Mouse (Mus musculus) heart, embryonic 15.5 days (tissue): ENCODE results near the gene Dad1. TPM values are rescaled to one million over a fixed set of nuclear protein-coding genes. Genes with fewer than 3 reads are reported as not detected.

ENCODE experiments used
- ATAC-seq: fragments of 200-750 bp; cut with Nextera tagmentation; replicated peaks from 2 replicates; pipeline ENCODE4 v1.8.0; 2017; ENCODE audit warnings: low read depth, moderate TSS enrichment; ENCODE audit not compliant: insufficient number of reproducible peaks, insufficient read depth, low FRiP score
- H3K27ac ChIP-seq: fragments of 300-500 bp; sonication (generic); 2 replicates; pipeline ENCODE4 v1.5.1; 2015; ENCODE audit warnings: mild to moderate bottlenecking, inconsistent platforms
- H3K27me3 ChIP-seq: fragments of 300-500 bp; sonication (generic); 2 replicates; pipeline ENCODE4 v1.6.1; 2015; ENCODE audit warnings: inconsistent platforms
- H3K36me3 ChIP-seq: fragments of 300-500 bp; sonication (generic); 2 replicates; pipeline ENCODE4 v1.6.1; 2015; ENCODE audit warnings: mild to moderate bottlenecking, inconsistent platforms
- H3K4me1 ChIP-seq: fragments of 300-500 bp; sonication (generic); replicated peaks from 2 replicates; pipeline ENCODE4 v1.6.1; 2015; ENCODE audit warnings: inconsistent platforms
- H3K4me2 ChIP-seq: fragments of 300-500 bp; sonication (generic); 2 replicates; pipeline ENCODE4 v1.6.1; 2015; ENCODE audit warnings: inconsistent platforms, mild to moderate bottlenecking, moderate library complexity
- H3K4me3 ChIP-seq: fragments of 300-500 bp; sonication (generic); 2 replicates; pipeline ENCODE4 v1.5.1; 2015; ENCODE audit warnings: mild to moderate bottlenecking, inconsistent platforms
- H3K9ac ChIP-seq: fragments of 300-500 bp; sonication (generic); 2 replicates; pipeline ENCODE4 v1.6.1; 2015; ENCODE audit warnings: mild to moderate bottlenecking, inconsistent platforms
- H3K9me3 ChIP-seq: fragments of 300-500 bp; sonication (generic); replicated peaks from 2 replicates; pipeline ENCODE4 v1.6.1; 2016; ENCODE audit warnings: inconsistent platforms
- WGBS: fragments of 180-500 bp; shearing (Covaris S2); methylation state at CpG from one replicate; pipeline ENCODE4 v1.1.7; 2015; ENCODE audit warnings: mixed read lengths; 5-methylcytosine and 5-hydroxymethylcytosine counted together
- polyA plus RNA-seq: library from polyadenylated mRNA; unstranded; fragments of >200 nt; fragmentation: Nextera tagmentation; extraction: Ambion mirVana; gene quantifications from 2 replicates; pipeline ENCODE4 v1.2.1, GENCODE M21; 2015

The Dad1 gene
- polyA plus RNA-seq, 1 experiment from 2014 or later = 362 TPM

DNA sequence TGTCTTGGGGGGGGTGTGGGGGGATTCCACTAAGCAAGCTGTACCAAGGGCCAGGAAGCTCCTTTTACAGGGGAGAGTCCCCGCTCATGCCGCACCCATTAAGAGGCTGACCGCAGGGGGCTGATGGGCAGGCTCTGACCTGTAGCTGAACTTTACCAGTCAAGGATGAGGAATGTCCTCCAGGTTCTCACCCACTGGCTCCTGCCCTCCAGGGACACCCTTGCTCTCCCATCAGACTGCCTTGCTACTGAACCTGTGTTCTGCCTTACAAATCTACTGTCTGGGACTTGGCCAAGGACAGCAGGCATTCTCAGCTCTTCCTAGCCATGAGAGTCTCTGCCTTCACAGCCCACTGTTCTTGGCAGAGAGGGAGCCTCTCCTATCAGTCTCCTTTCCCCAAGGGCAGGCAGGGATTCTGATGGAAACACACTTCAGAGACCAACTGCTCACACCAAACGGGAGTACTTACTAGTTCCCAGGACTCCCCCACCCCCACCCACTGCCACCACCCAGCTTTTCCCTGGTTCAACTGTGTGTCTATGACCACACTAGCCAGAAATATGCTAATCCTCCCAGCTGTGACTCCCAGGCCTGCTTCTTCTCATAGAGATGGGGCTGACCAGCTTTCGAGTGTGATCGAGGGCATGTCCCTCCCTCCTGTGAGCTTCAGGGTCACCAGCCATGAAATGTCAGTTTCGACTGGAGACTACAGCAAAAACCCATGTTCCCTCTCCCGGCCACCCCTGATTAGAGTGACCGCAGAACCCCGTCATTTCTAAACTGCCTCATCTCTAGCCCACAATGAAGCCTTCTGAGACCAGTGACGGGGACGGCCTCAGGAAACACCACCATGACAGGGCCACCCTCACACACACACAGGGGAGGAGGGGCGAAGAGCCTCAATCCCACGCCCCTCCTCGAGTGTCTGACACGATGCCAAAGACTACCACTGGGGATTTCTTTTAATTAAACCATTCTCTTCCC lies 29.1 kb downstream of the Dad1 start:
- no peaks in the 10 kb centered on the region for H3K36me3 ChIP-seq
- 0 out of 2 replicates have a peak overlapping the region, but pooled peaks have one; percentile 15 for H3K4me2 ChIP-seq
- peak overlapping the region; percentile 10; the same call in 1 of the 2 replicates for H3K9ac ChIP-seq
- no peak overlapping the region for H3K4me3 ChIP-seq
- no peak; the same call in 1 of the 2 replicates for ATAC-seq
- no peaks in the 10 kb centered on the region for H3K27me3 ChIP-seq
- 41% methylated on average over 16 of the region's 16 CpGs for WGBS
- peak overlapping the region; percentile 73 for H3K27ac ChIP-seq
- H3K4me1 ChIP-seq = peaks cover 33% of the 10 kb centered on the region
- no peaks in the 10 kb centered on the region for H3K9me3 ChIP-seq

DNA sequence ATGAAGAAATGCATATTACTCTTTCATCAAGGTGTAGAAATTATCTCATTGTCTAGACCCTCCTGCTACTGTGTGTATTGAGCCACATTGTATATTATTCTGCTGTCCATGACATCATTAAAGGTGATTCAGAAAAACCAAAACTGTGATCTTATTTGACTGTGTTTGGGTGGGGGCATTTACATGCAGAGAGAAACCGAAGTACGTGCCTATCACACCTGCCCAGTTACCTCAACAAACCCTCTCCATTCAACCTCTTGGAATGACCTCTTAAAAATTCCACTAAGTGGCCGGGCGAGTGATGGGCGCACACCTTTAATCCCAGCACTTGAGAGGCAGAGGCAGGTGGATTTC lies 29.9 kb downstream of the Dad1 start:
- Histone ChIP-seq H3K27ac (no peak overlapping the region), H3K4me1 (peaks cover 30% of the 10 kb centered on the region), H3K9ac (no peak overlapping the region), H3K27me3 (no peaks in the 10 kb centered on the region), H3K4me2 (no peak overlapping the region), H3K9me3 (no peaks in the 10 kb centered on the region), H3K36me3 (no peaks in the 10 kb centered on the region), H3K4me3 (no peak overlapping the region)
- 83% methylated on average over 5 of the region's 5 CpGs for WGBS
- ATAC-seq = no peak

DNA sequence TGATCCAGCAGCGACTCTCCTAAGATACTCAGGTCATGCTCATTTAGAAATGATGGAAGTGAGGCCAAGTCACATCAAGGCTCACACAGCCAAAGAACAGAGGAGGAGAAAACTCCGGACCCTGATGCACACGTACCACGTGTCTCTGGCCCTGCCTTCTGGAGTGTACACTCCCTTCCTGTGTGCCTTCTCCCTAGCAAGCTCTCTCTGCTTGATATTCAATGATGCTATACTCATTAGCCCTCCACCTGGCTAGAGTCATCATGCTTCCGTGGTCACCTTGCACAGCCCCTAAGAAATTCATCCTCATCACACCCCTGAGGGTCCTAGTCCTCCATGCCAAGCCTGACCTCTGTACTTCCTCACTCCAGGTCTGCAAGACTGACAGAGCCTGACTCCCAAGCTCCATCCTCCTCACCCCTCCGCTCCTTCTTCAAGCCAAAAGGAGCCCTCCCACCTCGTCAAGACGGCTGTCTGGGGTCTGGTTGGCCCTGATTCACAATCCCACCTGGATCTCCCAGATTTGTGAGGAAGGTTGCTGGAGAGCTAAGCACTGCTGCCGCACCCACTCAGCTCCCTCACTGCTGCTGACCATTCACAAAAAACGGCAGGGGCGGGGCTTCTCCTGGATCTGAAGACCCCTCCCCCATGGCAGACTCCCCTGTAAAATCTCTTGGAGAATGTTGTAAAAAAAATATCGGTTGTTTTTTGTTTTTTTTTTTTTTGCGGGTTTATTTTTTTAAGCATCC lies 30.4 kb downstream of the Dad1 start:
- ATAC-seq = no peak
- no peak overlapping the region for H3K4me2 ChIP-seq
- no peak overlapping the region for H3K9ac ChIP-seq
- H3K27me3 ChIP-seq = no peaks in the 10 kb centered on the region
- 64% methylated on average over 13 of the region's 13 CpGs for WGBS
- peaks cover 24% of the 10 kb centered on the region for H3K4me1 ChIP-seq
- H3K36me3 ChIP-seq = no peaks in the 10 kb centered on the region
- no peak overlapping the region for H3K4me3 ChIP-seq
- H3K27ac ChIP-seq = no peak overlapping the region
- H3K9me3 ChIP-seq = no peaks in the 10 kb centered on the region

DNA sequence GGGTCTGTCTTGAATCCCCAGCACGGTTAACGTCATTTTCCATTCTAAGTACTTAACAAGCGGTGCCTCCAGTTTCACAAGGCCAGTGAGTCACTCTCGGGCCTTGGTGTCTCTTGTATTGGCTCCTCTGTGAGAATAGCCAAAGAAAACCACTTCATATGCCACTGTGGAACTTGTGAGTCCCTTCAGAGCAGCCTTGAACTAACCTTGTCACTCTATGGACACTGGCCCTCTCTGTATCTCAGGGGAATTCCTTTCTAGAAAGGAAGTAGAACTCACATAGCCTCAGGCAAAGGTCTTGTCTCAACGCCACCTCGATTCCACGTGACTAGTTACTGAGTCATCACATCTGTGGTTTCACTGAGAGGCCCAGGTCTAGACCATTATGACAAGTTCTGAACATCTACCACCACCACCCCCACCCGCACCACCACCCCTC lies 31.6 kb downstream of the Dad1 start:
- Histone ChIP-seq H3K4me3 (no peak overlapping the region), H3K9ac (no peak overlapping the region), H3K27ac (no peak overlapping the region), H3K9me3 (no peaks in the 10 kb centered on the region), H3K27me3 (no peaks in the 10 kb centered on the region), H3K4me2 (no peak overlapping the region), H3K36me3 (no peaks in the 10 kb centered on the region), H3K4me1 (peaks cover 16% of the 10 kb centered on the region)
- ATAC-seq = no peak
- 73% methylated on average over 8 of the region's 8 CpGs for WGBS

DNA sequence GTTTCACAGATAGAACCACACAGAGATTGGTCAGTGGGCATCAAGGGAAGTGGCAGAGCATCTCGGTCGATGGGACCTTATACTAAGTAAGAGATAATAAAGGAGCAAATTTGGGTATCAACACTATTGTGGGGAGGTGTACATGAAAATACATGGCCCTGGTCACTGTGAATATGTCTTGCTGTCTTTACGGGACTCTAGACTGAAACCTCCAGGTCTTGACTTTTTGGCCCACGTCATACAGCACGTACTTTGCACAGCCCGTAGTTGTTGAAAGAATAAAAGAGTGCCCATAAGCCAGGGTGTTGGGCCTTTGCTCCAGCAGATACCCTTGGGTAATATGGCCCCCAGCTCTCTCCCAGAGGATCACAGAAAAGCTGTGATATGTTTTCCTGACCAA lies 32.3 kb downstream of the Dad1 start:
- Histone ChIP-seq H3K4me2 (no peak overlapping the region), H3K4me3 (no peak overlapping the region), H3K9me3 (no peaks in the 10 kb centered on the region), H3K9ac (no peak overlapping the region), H3K4me1 (peaks cover 11% of the 10 kb centered on the region), H3K27me3 (no peaks in the 10 kb centered on the region), H3K27ac (no peak overlapping the region), H3K36me3 (no peaks in the 10 kb centered on the region)
- ATAC-seq = no peak
- WGBS = 92% methylated on average over 6 of the region's 6 CpGs

DNA sequence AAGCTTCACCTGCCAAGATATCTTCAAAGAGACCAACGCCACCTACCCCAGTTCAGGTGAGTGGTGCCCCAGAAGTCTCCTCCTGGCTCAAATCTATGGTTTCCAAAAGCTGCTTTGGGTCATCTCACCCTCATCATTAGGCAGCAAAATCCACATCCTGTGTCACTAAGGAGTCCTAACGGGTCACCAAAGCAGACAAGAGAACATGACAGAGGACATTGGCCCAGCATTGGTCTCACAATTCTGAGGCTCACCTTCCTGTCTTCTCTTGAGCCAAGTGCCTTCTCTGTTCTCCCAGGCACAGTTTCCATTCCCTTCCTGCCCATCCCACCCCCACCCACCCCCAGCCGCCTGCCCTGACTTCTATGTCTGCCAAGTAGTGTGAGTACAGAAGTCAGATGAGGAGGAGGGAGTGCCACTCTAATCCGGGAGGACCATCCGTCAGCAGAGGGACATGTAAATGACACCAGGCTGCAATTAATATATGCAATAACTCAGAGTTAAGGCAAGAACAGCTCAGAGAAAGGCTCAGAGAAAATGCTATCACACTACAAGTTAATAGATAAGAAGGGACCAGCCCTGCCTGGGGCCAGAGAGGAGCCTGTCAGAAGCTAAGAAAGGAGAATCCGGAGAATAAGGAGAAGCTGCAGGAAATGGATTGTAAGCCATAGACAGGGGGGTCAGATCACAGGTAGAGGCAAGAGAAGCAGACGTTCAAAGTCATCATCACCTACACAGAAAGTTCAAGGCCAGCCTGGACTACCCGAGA lies 33.0 kb downstream of the Dad1 start:
- no peak overlapping the region for H3K27ac ChIP-seq
- no peaks in the 10 kb centered on the region for H3K27me3 ChIP-seq
- no peak for ATAC-seq
- no peaks in the 10 kb centered on the region for H3K9me3 ChIP-seq
- H3K4me2 ChIP-seq = no peak overlapping the region
- WGBS = 52% methylated on average over 8 of the region's 8 CpGs
- peaks cover 11% of the 10 kb centered on the region for H3K4me1 ChIP-seq
- no peaks in the 10 kb centered on the region for H3K36me3 ChIP-seq
- no peak overlapping the region for H3K9ac ChIP-seq
- no peak overlapping the region for H3K4me3 ChIP-seq

DNA sequence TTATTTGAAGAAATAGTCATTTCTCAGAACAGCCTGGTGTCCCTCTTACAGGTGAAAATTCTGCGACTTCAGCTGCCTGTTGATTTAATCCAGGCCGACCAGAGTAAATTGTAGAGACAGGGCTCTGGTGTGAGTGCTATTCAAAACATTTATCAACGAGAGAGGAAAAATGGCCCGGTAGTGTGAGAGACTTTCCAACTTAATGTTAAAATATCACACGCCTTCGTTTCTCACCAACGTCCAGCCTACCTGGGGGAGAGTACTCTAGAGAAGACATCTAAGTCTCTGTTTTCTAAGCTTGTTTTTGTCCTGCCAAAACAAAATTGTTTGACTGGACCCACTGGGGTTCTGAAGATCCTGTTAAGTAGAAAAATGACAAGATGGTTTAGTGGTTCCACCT lies 34.1 kb downstream of the Dad1 start:
- 68% methylated on average over 7 of the region's 7 CpGs for WGBS
- no peaks in the 10 kb centered on the region for H3K36me3 ChIP-seq
- H3K27me3 ChIP-seq = no peaks in the 10 kb centered on the region
- no peaks in the 10 kb centered on the region for H3K9me3 ChIP-seq
- no peak for ATAC-seq
- no peak overlapping the region for H3K4me3 ChIP-seq
- H3K9ac ChIP-seq = no peak overlapping the region
- no peak overlapping the region for H3K4me2 ChIP-seq
- H3K4me1 ChIP-seq = peaks cover 9% of the 10 kb centered on the region
- H3K27ac ChIP-seq = no peak overlapping the region

DNA sequence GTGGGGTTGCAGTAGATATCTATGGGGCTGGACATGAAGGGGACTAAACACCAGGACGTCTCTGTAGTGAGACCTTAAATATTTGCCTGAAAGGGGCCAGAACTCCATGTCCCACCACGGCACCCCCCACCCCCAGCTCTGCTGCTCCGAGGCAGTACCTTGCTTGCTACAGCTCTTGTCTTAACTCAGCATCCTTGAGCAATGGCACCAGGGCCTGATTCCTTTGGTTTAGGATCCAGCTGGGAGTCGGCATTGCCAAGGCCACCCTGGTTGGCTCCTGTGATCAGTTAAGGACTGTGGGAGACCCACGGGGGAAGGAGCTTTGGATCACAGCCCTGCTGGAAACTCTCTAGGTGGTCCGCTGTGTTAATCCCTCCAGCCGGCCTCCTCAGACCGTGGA lies 34.6 kb downstream of the Dad1 start:
- Histone ChIP-seq H3K4me1 (peaks cover 6% of the 10 kb centered on the region), H3K9ac (no peak overlapping the region), H3K27ac (no peak overlapping the region), H3K4me3 (no peak overlapping the region), H3K36me3 (no peaks in the 10 kb centered on the region), H3K4me2 (no peak overlapping the region), H3K27me3 (no peaks in the 10 kb centered on the region), H3K9me3 (no peaks in the 10 kb centered on the region)
- no peak for ATAC-seq
- 55% methylated on average over 8 of the region's 8 CpGs for WGBS

DNA sequence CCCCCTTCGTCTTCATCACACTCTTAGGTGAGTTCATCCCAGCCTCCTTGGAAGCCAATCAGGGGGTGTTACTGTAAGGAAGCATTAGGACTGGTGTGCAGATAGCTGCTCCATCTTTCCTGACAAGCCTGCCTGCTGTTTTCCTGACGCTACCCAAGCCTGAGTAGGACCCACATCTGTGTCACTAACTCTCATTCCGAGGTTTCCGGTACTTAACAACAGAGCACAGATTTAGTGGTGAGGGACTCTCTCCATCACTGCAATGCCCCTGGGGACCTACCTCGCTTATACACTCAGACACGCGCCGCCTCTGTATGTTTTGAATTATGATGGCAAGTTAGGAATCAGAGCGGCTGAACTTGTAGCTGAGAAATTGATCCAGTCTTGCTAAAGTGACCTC lies 35.2 kb downstream of the Dad1 start:
- Histone ChIP-seq H3K27me3 (no peaks in the 10 kb centered on the region), H3K4me2 (no peak overlapping the region)
- no peak for ATAC-seq

DNA sequence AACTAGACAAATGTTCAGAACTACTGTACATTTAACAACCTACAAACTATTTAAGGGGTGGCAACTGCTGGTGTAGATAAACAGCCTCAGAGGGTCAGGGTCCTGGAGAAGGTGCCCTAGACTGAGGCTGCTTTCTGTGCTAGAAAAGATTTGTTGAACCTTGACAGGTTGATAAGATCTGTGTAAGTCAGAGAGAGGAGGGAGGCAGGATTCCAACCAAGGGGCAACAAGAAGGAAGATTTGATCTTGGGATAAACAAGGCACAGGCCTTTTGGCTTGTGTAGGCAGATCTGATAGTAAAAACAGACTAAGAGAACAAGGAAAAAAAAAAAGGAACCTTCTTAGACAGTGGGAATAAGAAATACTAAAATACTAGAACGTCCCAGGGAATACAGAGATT lies 35.7 kb downstream of the Dad1 start:
- H3K9me3 ChIP-seq = no peaks in the 10 kb centered on the region
- no peak for ATAC-seq
- H3K27ac ChIP-seq = no peak overlapping the region
- WGBS = 56% methylated on average over 1 of the region's 1 CpGs
- H3K27me3 ChIP-seq = no peaks in the 10 kb centered on the region
- no peak overlapping the region for H3K4me2 ChIP-seq
- no peak overlapping the region for H3K4me3 ChIP-seq
- H3K4me1 ChIP-seq = peaks cover 6% of the 10 kb centered on the region
- H3K36me3 ChIP-seq = no peaks in the 10 kb centered on the region
- no peak overlapping the region for H3K9ac ChIP-seq

More for the DNA sequence above, 35.2 kb downstream of the Dad1 start:
- Histone ChIP-seq H3K9me3 (no peaks in the 10 kb centered on the region), H3K27ac (no peak overlapping the region), H3K4me1 (peaks cover 6% of the 10 kb centered on the region), H3K4me3 (no peak overlapping the region), H3K36me3 (no peaks in the 10 kb centered on the region), H3K9ac (no peak overlapping the region)
- WGBS = 66% methylated on average over 9 of the region's 9 CpGs

DNA sequence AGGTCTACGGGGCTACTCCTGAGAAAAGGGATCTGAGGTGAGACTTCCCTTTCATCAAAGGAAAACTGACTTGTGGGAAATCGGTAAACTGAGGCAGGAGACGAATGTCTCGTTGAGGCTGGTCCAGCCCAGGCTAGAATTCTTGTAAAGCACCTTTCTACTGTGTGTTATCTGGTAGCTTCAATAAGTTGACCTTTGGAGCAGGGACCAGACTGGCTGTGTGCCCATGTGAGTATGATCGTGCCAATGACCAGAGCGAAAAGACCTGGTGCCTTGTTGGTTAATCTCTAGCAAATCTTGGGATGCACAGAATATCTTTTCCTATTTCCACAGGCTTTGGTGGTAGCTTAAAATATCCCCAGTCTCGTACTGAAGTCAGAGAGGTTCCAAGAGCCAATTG lies 37.8 kb downstream of the Dad1 start:
- peaks cover 6% of the 10 kb centered on the region; the same call in 1 of the 2 replicates for H3K4me1 ChIP-seq
- no peak overlapping the region for H3K9ac ChIP-seq
- no peaks in the 10 kb centered on the region for H3K36me3 ChIP-seq
- no peak overlapping the region for H3K4me3 ChIP-seq
- no peaks in the 10 kb centered on the region for H3K9me3 ChIP-seq
- no peak overlapping the region for H3K4me2 ChIP-seq
- no peaks in the 10 kb centered on the region for H3K27me3 ChIP-seq
- 79% methylated on average over 7 of the region's 7 CpGs for WGBS
- ATAC-seq = no peak
- no peak overlapping the region for H3K27ac ChIP-seq
